ENCODE assay signal across 12 mouse cellular contexts in genomic region chr8:91853803-91854202, GRCm38 (mm10). TPM values are rescaled to one million over a fixed set of nuclear protein-coding genes. Genes with fewer than 3 reads are reported as not detected.
"Had no signal": no experiment of that assay in that cellular context is flagged by ENCODE, and none has a peak within 500 bp of the region (broad histone marks: within the 10 kb centered on the region; RNA-seq: fewer than 3 reads in every experiment).

No protein-coding gene starts in this region.

- H3K4me1 ChIP-seq: limb, embryonic 12.5 days; liver, embryonic 13.5 days had no signal

- H3K9ac ChIP-seq: limb, embryonic 12.5 days; liver, embryonic 13.5 days; liver, postnatal 0 days had no signal

- DNase-seq: kidney, adult 18-20 months; kidney, postnatal 10 days; kidney, postnatal 4 days; liver; liver, embryonic 13.5 days; liver, postnatal 0 days; right cerebral cortex, postnatal 4 days; spleen, adult 18-20 months; thymus, adult 18-20 months; thymus, postnatal 14 days had no signal

- H3K4me3 ChIP-seq: layer of hippocampus, adult 2 months; limb, embryonic 12.5 days; liver, embryonic 13.5 days had no signal

- H3K27ac ChIP-seq: layer of hippocampus, adult 2 months; limb, embryonic 12.5 days; liver, embryonic 13.5 days had no signal

- H3K36me3 ChIP-seq: limb, embryonic 12.5 days; liver, embryonic 13.5 days had no signal

- H3K4me2 ChIP-seq: limb, embryonic 12.5 days; liver, embryonic 13.5 days had no signal

- ATAC-seq: liver, postnatal 0 days had no signal

- H3K9me3 ChIP-seq: limb, embryonic 12.5 days; liver, embryonic 13.5 days had no signal

RNA-seq across cellular contexts. Expression of gene Irx3, which starts 51.9 kb away (rescaled TPM):
- polyA plus RNA-seq: liver, postnatal 0 days had no signal
